Mouse (Mus musculus) midbrain, embryonic 16.5 days (tissue): ENCODE measurements around the gene Fez1. TPM values are rescaled to one million over a fixed set of nuclear protein-coding genes. Genes with fewer than 3 reads are reported as not detected.

ENCODE experiments used
- ATAC-seq: fragments of 200-750 bp; cut with Nextera tagmentation; 2 replicates; pipeline ENCODE4 v1.8.0; 2017; ENCODE audit warnings: moderate TSS enrichment
- H3K27ac ChIP-seq: fragments of 300-500 bp; sonication (generic); 2 replicates; pipeline ENCODE4 v1.5.1; 2014; ENCODE audit warnings: mild to moderate bottlenecking, low read length, mixed read lengths
- H3K27me3 ChIP-seq: fragments of 300-500 bp; sonication (generic); 2 replicates; pipeline ENCODE4 v1.6.1; 2014; ENCODE audit warnings: low read depth, low read length, mixed read lengths; ENCODE audit not compliant: control insufficient read depth, insufficient read depth
- H3K36me3 ChIP-seq: fragments of 300-500 bp; sonication (generic); 2 replicates; pipeline ENCODE4 v1.6.1; 2014; ENCODE audit warnings: mild to moderate bottlenecking, low read length, moderate library complexity, mixed read lengths; ENCODE audit not compliant: control insufficient read depth, insufficient read depth
- H3K4me1 ChIP-seq: fragments of 300-500 bp; sonication (generic); 2 replicates; pipeline ENCODE4 v1.6.1; 2014; ENCODE audit warnings: mild to moderate bottlenecking, low read length, mixed read lengths; ENCODE audit not compliant: control insufficient read depth, insufficient read depth
- H3K4me2 ChIP-seq: fragments of 300-500 bp; sonication (generic); 2 replicates; pipeline ENCODE4 v1.6.1; 2014; ENCODE audit warnings: mild to moderate bottlenecking, low read length, mixed read lengths
- H3K4me3 ChIP-seq: fragments of 300-500 bp; sonication (generic); 2 replicates; pipeline ENCODE4 v1.5.1; 2014; ENCODE audit warnings: low read depth, mild to moderate bottlenecking, low read length, moderate library complexity, mixed read lengths
- H3K9ac ChIP-seq: fragments of 300-500 bp; sonication (generic); 2 replicates; pipeline ENCODE4 v1.6.1; 2014; ENCODE audit warnings: low read depth, low read length, mixed read lengths
- H3K9me3 ChIP-seq: fragments of 300-500 bp; sonication (generic); replicated peaks from 2 replicates; pipeline ENCODE4 v1.6.1; 2014; ENCODE audit warnings: mild to moderate bottlenecking, low read length, mixed read lengths; ENCODE audit not compliant: control insufficient read depth, poor library complexity, severe bottlenecking
- WGBS: fragments of 180-500 bp; shearing (Covaris S2); extraction: QIAGEN DNeasy Blood & Tissue Kit; methylation state at CpG from one replicate; pipeline ENCODE4 v1.1.7; 2014; 5-methylcytosine and 5-hydroxymethylcytosine counted together
- polyA plus RNA-seq: library from polyadenylated mRNA; unstranded; fragments of >200 nt; fragmentation: Nextera tagmentation; extraction: Ambion mirVana; gene quantifications from 2 replicates; pipeline ENCODE4 v1.2.1, GENCODE M21; 2015

Fez1 gene
- polyA plus RNA-seq, 1 experiment from 2014 or later: 638 TPM

DNA sequence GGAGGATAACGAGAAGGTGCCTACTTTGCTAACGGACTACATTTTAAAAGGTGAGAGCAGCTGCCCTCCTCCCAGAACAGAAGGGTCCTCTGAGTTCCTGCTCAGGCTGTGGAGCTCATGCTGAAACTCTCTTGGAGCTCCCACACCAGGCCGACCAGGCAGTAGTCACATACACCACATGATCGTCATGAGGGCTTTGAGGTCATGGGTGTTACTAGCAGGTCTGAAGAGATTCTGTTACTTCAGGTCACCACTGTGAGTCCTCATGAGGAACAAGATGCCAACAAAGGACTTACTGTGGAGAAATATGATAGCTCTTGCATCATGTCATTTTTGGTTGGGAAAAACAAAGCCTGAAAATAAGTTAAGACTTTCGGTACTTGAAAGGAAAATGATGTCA lies 54.6 kb downstream of the Fez1 start:
- H3K27me3 ChIP-seq: no peaks in the 10 kb centered on the region

GRCm38 (mm10) chr9:36876787-36877186 lies 55.1 kb downstream of the Fez1 start:
- peaks cover 41% of the 10 kb centered on the region for H3K36me3 ChIP-seq
- H3K9me3 ChIP-seq: no peaks in the 10 kb centered on the region
- H3K4me1 ChIP-seq: peaks cover 9% of the 10 kb centered on the region
- no peak overlapping the region for H3K9ac ChIP-seq
- H3K4me2 ChIP-seq: no peak overlapping the region
- H3K27me3 ChIP-seq: no peaks in the 10 kb centered on the region
- ATAC-seq: no peak
- no peak overlapping the region for H3K27ac ChIP-seq
- no peak overlapping the region for H3K4me3 ChIP-seq

More for the DNA sequence above, 54.6 kb downstream of the Fez1 start:
- peaks cover 4% of the 10 kb centered on the region for H3K4me1 ChIP-seq
- no peak for ATAC-seq
- peaks cover 44% of the 10 kb centered on the region for H3K36me3 ChIP-seq
- WGBS: 89% methylated on average over 5 of the region's 5 CpGs
- no peaks in the 10 kb centered on the region for H3K9me3 ChIP-seq
- no peak overlapping the region for H3K4me3 ChIP-seq
- H3K27ac ChIP-seq: no peak overlapping the region
- no peak overlapping the region for H3K9ac ChIP-seq
- H3K4me2 ChIP-seq: no peak overlapping the region

DNA sequence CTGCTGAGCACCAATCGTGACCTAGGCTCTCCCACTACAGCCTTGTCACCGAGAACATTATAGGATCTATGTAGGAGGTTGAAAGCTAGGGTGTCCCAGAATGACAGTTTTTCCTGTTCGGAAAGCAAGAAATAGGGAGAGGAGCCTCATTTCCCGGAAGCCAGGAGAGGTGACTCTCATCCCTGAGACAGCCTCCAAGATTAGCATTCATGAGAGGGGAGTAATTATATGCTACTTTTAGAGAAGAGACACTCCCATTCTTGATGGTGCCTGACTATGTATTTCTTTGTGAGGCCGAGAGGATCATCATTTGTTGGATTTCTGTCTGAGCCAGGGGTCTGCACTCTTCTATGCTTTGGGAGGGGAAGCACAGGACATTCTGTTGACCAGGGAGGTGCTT lies 60.0 kb downstream of the Fez1 start:
- H3K9me3 ChIP-seq: no peaks in the 10 kb centered on the region
- peaks cover 18% of the 10 kb centered on the region for H3K36me3 ChIP-seq
- H3K9ac ChIP-seq: no peak overlapping the region
- H3K4me3 ChIP-seq: no peak overlapping the region
- peak overlapping the region; percentile 89 for H3K27ac ChIP-seq
- no peak overlapping the region for H3K4me2 ChIP-seq
- peaks cover 17% of the 10 kb centered on the region for H3K4me1 ChIP-seq
- peak; percentile 55 for ATAC-seq
- H3K27me3 ChIP-seq: no peaks in the 10 kb centered on the region
- WGBS: 34% methylated on average over 5 of the region's 5 CpGs

DNA sequence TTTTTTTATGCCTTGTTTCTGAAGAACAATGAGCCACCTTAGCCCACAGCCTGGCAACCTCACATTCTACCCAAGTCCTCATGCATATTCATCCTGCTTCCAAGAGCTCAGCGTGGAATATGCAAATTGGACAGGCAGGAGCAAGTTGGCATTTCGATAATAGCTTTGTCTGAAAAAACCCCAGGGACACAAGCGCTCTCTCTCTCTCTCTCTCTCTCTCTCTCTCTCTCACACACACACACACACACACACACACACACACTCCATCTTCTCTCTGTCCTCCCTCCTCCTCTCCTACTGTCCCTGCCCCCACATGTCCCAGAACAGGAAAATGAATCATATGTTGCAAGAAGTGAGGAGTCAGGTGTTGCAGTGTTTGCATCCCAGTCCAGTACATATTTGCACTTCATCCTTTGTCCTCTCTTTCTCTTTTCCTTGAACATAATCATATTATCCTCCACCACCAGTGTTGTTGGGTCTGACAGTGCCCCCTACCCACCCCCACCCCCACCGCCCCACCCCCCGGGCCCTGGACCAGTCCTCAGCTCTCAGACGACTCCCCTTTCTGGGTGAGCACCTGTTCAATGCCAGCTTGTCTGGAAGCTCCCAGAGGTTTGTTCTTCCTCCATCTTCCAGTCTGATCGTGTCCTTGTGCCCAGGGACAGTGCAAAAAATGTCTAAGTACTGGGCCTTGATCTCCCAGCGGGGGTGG lies 60.5 kb downstream of the Fez1 start:
- H3K4me2 ChIP-seq: no peak overlapping the region
- peaks cover 17% of the 10 kb centered on the region for H3K4me1 ChIP-seq
- WGBS: 25% methylated on average over 8 of the region's 8 CpGs
- H3K27me3 ChIP-seq: no peaks in the 10 kb centered on the region
- peak overlapping the region; percentile 89 for H3K27ac ChIP-seq
- H3K36me3 ChIP-seq: peaks cover 16% of the 10 kb centered on the region
- peak; percentile 89 for ATAC-seq
- H3K9ac ChIP-seq: no peak overlapping the region
- no peak overlapping the region for H3K4me3 ChIP-seq
- H3K9me3 ChIP-seq: no peaks in the 10 kb centered on the region

- ATAC-seq: no peak
- Histone ChIP-seq H3K27ac (no peak overlapping the region), H3K4me1 (peaks cover 17% of the 10 kb centered on the region), H3K27me3 (no peaks in the 10 kb centered on the region), H3K4me3 (no peak overlapping the region), H3K36me3 (peaks cover 10% of the 10 kb centered on the region), H3K9me3 (no peaks in the 10 kb centered on the region), H3K9ac (no peak overlapping the region), H3K4me2 (no peak overlapping the region)
- 76% methylated on average over 3 of the region's 3 CpGs for WGBS
Measured at GRCm38 (mm10) chr9:36883569-36883968, 61.9 kb downstream of the Fez1 start.

DNA sequence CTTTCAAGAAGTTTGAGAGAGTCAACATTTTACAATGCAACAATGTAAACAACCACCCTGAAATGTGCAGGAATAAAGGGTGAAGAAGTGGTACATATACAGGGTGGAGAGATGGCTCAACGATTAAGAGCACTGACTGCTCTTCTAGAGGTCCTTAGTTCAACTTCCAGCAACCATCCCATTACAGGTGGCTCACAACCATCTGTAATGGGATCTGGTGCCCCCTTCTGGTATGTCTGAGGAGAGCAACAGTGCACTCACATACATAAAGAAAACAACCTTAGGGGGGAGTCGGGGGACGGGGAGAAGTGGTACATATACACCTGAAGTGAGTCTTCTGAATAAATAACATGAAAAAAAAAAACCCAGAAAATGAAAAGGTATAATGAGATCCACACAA lies 63.6 kb downstream of the Fez1 start:
- Histone ChIP-seq H3K4me2 (no peak overlapping the region), H3K36me3 (no peaks in the 10 kb centered on the region), H3K4me1 (peaks cover 17% of the 10 kb centered on the region), H3K9me3 (no peaks in the 10 kb centered on the region), H3K27ac (no peak overlapping the region), H3K9ac (no peak overlapping the region), H3K4me3 (no peak overlapping the region), H3K27me3 (no peaks in the 10 kb centered on the region)
- WGBS: 58% methylated on average over 3 of the region's 3 CpGs
- ATAC-seq: no peak

GRCm38 (mm10) chr9:36890552-36890951 lies 68.9 kb downstream of the Fez1 start:
- Histone ChIP-seq H3K4me3 (no peak overlapping the region), H3K27me3 (no peaks in the 10 kb centered on the region), H3K9ac (no peak overlapping the region), H3K27ac (no peak overlapping the region), H3K9me3 (no peaks in the 10 kb centered on the region), H3K4me1 (no peaks in the 10 kb centered on the region), H3K36me3 (peaks cover 4% of the 10 kb centered on the region; the same call in 1 of the 2 replicates), H3K4me2 (no peak overlapping the region)
- 17% methylated on average over 4 of the region's 4 CpGs for WGBS
- ATAC-seq: no peak

DNA sequence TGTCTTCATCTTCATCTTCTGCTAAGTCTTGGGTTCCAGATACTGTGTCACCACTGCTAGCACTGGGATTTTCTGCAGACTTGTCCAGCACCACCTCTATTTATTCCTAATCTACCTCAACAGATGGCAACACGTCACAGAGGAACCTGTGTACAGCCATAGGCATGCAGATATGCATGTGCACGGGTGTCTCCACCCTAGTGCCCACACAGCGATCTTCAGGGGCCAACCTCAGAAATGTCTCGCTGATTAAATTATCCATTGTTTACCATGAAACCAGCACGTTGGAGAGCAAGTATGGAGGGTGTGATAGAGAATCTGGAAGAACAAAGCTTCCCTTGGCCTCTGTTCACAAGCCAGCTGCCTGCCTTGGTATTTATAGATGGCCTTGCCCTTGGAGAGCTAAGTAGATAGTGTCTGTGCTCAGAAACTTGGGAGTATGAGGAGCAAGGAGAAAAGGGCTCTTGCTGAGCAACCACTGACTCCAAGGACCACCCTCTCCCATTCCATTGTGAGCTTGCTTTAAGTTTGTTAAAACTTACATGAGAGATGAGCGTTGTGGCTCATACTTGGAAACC lies 71.8 kb downstream of the Fez1 start:
- H3K4me1 ChIP-seq: no peaks in the 10 kb centered on the region
- 78% methylated on average over 6 of the region's 6 CpGs for WGBS
- no peak overlapping the region for H3K4me3 ChIP-seq
- no peak overlapping the region for H3K4me2 ChIP-seq
- H3K27ac ChIP-seq: no peak overlapping the region
- H3K36me3 ChIP-seq: peaks cover 4% of the 10 kb centered on the region; the same call in 1 of the 2 replicates
- no peaks in the 10 kb centered on the region for H3K27me3 ChIP-seq
- H3K9ac ChIP-seq: no peak overlapping the region
- no peak for ATAC-seq
- H3K9me3 ChIP-seq: no peaks in the 10 kb centered on the region

DNA sequence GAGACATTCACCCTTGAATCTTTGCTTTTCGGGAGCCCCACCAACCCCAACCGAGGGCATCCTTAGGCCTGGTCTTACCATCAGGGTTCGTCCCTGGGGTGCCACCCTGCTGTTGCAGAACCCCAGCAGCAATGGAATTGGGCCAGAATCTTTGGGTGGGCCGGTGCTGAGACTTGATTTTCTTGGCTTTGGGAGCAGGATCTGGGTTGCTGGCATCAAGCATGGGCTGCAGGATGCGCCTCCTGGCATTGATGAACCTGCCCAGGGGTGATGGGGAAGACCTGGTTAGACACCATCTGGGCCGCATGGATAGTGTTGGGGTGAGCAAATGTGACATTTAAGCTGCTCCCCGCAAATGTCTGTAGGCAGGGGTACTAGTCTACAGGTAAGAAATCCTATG lies 72.6 kb downstream of the Fez1 start:
- Histone ChIP-seq H3K27ac (no peak overlapping the region), H3K4me1 (no peaks in the 10 kb centered on the region), H3K9me3 (no peaks in the 10 kb centered on the region), H3K9ac (no peak overlapping the region), H3K36me3 (peaks cover 4% of the 10 kb centered on the region; the same call in 1 of the 2 replicates), H3K27me3 (no peaks in the 10 kb centered on the region), H3K4me2 (no peak overlapping the region), H3K4me3 (no peak overlapping the region)
- 90% methylated on average over 7 of the region's 7 CpGs for WGBS
- ATAC-seq: no peak
